ENCODE assay signal across 17 mouse cellular contexts in the genomic region with DNA sequence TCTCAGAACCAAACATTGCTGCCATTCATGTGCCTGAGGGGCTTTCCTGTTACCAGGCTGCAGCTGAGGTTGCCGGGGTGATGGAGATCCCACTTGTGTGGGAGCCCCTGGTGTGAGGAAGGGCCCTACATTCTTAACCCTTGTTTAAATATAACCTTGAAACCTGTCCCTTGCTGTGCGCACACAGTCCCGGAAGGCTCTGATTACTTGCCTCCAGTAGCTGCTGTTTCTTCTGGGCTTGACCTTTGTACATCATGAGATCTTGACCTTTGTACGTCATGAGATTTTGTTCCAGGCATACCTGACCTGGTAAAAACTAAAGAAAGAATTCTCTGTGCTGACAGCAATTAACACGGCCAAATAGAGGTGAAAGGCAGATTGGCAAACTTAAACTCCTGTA.
DNase-seq lines count a peak whose midpoint lies in the region; ATAC-seq lines count a peak whose summit lies in the region.
"Had no signal": no experiment of that assay in that cellular context is flagged by ENCODE, and none has a peak within 500 bp of the region (broad histone marks: within the 10 kb centered on the region; RNA-seq: fewer than 3 reads in every experiment).

No protein-coding gene starts in this region.

- no peak overlapping the region for H3K27ac ChIP-seq in kidney, embryonic 14.5 days (ENCODE audit: low read depth, low read length)
- H3K27ac ChIP-seq in embryonic facial prominence, embryonic 10.5 days (replicated peaks) = no peak overlapping the region
- H3K27ac ChIP-seq: embryonic facial prominence, embryonic 15.5 days; left cerebral cortex, adult 2 months; neural tube, embryonic 12.5 days had no signal

- no peaks in the 10 kb centered on the region for H3K27me3 ChIP-seq in kidney, embryonic 14.5 days (ENCODE audit: control insufficient read depth, insufficient read depth, low read length)
- no peaks in the 10 kb centered on the region for H3K27me3 ChIP-seq in embryonic facial prominence, embryonic 10.5 days (replicated peaks; ENCODE audit: low read depth, poor library complexity, severe bottlenecking)
- H3K27me3 ChIP-seq: embryonic facial prominence, embryonic 15.5 days; forebrain, embryonic 12.5 days; neural tube, embryonic 12.5 days had no signal

- 37% methylated on average over 5 of the region's 5 CpGs for WGBS in kidney, embryonic 14.5 days
- 16% methylated on average over 5 of the region's 5 CpGs for WGBS in embryonic facial prominence, embryonic 10.5 days

- no peak overlapping the region for H3K4me2 ChIP-seq in kidney, embryonic 14.5 days (replicated peaks; ENCODE audit: low read depth, low read length)
- H3K4me2 ChIP-seq: embryonic facial prominence, embryonic 15.5 days; forebrain, embryonic 12.5 days; heart, embryonic 11.5 days; liver, embryonic 11.5 days; neural tube, embryonic 12.5 days had no signal

- H3K4me1 ChIP-seq in kidney, embryonic 14.5 days (ENCODE audit: control insufficient read depth, insufficient read depth, low read length) = peaks cover 8% of the 10 kb centered on the region
- H3K4me1 ChIP-seq in embryonic facial prominence, embryonic 10.5 days = peaks cover 29% of the 10 kb centered on the region

- ATAC-seq in kidney, embryonic 14.5 days (ENCODE audit: low FRiP score, low TSS enrichment) = no peak

- peaks cover 3% of the 10 kb centered on the region; the same call in 1 of the 2 replicates for H3K36me3 ChIP-seq in kidney, embryonic 14.5 days (ENCODE audit: control insufficient read depth, insufficient read depth, low read length)
- peaks cover 37% of the 10 kb centered on the region for H3K36me3 ChIP-seq in embryonic facial prominence, embryonic 10.5 days (replicated peaks)

- peak; percentile 61 to 88 for DNase-seq in kidney, adult 8-10 months
- DNase-seq in R1 (ENCODE audit: low read depth, low spot score) = peak; percentile 46
- peak; percentile 39 for DNase-seq in embryonic facial prominence, embryonic 10.5 days (ENCODE audit: low spot score)
- peak; percentile 70 for DNase-seq in kidney, postnatal 14 days
- DNase-seq in right cerebral cortex, postnatal 10 days (ENCODE audit: low spot score in 2 of 2) = no peak
- DNase-seq in heart, postnatal 4 days = no peak
- DNase-seq in MN1 (ENCODE audit: low spot score) = no peak
- DNase-seq: cerebellum, postnatal 25 days; gastrocnemius, postnatal 36 days; thymus, adult 18-20 months had no signal

- no peak overlapping the region for H3K4me3 ChIP-seq in kidney, embryonic 14.5 days (ENCODE audit: low read length)
- no peak overlapping the region for H3K4me3 ChIP-seq in embryonic facial prominence, embryonic 10.5 days
- H3K4me3 ChIP-seq: embryonic facial prominence, embryonic 15.5 days; forebrain, embryonic 12.5 days; left cerebral cortex, adult 2 months; neural tube, embryonic 12.5 days had no signal

- no peak overlapping the region for H3K9ac ChIP-seq in kidney, embryonic 14.5 days (ENCODE audit: low read depth, low read length)
- H3K9ac ChIP-seq: embryonic facial prominence, embryonic 15.5 days; forebrain, embryonic 12.5 days; neural tube, embryonic 12.5 days had no signal

- H3K9me3 ChIP-seq in kidney, embryonic 14.5 days (ENCODE audit: control insufficient read depth, low read length) = no peaks in the 10 kb centered on the region
- no peaks in the 10 kb centered on the region for H3K9me3 ChIP-seq in embryonic facial prominence, embryonic 10.5 days
- H3K9me3 ChIP-seq: embryonic facial prominence, embryonic 15.5 days; forebrain, embryonic 12.5 days; neural tube, embryonic 12.5 days had no signal

Comparison
In these comparisons a context has a peak if more than half of its experiments do, and no peak if none do; other contexts are left out.
1. DNase-seq: peak in kidney, adult 8-10 months (2 of 2), R1 (single experiment), embryonic facial prominence, embryonic 10.5 days (single experiment) and kidney, postnatal 14 days (single experiment); none in right cerebral cortex, postnatal 10 days (0 of 2), heart, postnatal 4 days (single experiment) and MN1 (single experiment).